Mouse (Mus musculus) embryonic facial prominence, embryonic 13.5 days (tissue): ENCODE measurements around the gene Sik3. TPM values are rescaled to one million over a fixed set of nuclear protein-coding genes. Genes with fewer than 3 reads are reported as not detected.

ENCODE experiments used
- ATAC-seq: fragments of 200-750 bp; cut with Nextera tagmentation; 2 replicates; pipeline ENCODE4 v1.8.0; 2017; ENCODE audit warnings: low read depth; ENCODE audit not compliant: insufficient number of reproducible peaks, insufficient read depth, low FRiP score, low TSS enrichment
- H3K27ac ChIP-seq: fragments of 300-500 bp; sonication (generic); 2 replicates; pipeline ENCODE4 v1.5.1; 2015; ENCODE audit warnings: moderate library complexity, mild to moderate bottlenecking, inconsistent platforms
- H3K27me3 ChIP-seq: fragments of 300-500 bp; sonication (generic); 2 replicates; pipeline ENCODE4 v1.6.1; 2015; ENCODE audit warnings: mild to moderate bottlenecking, inconsistent platforms
- H3K36me3 ChIP-seq: fragments of 300-500 bp; sonication (generic); 2 replicates; pipeline ENCODE4 v1.6.1; 2015; ENCODE audit warnings: mild to moderate bottlenecking, inconsistent platforms
- H3K4me1 ChIP-seq: fragments of 300-500 bp; sonication (generic); 2 replicates; pipeline ENCODE4 v1.6.1; 2015; ENCODE audit warnings: inconsistent platforms
- H3K4me2 ChIP-seq: fragments of 300-500 bp; sonication (generic); 2 replicates; pipeline ENCODE4 v1.6.1; 2015; ENCODE audit warnings: moderate library complexity, mild to moderate bottlenecking, inconsistent platforms
- H3K4me3 ChIP-seq: fragments of 300-500 bp; sonication (generic); 2 replicates; pipeline ENCODE4 v1.5.1; 2015; ENCODE audit warnings: mild to moderate bottlenecking, inconsistent platforms
- H3K9ac ChIP-seq: fragments of 300-500 bp; sonication (generic); 2 replicates; pipeline ENCODE4 v1.6.1; 2015; ENCODE audit warnings: mild to moderate bottlenecking, inconsistent platforms
- H3K9me3 ChIP-seq: fragments of 300-500 bp; sonication (generic); 2 replicates; pipeline ENCODE4 v1.6.1; 2016; ENCODE audit warnings: inconsistent platforms
- WGBS: fragments of 180-500 bp; shearing (Covaris S2); methylation state at CpG from one replicate; pipeline ENCODE4 v1.1.7; 2015; ENCODE audit warnings: mixed read lengths; 5-methylcytosine and 5-hydroxymethylcytosine counted together
- polyA plus RNA-seq: library from polyadenylated mRNA; unstranded; fragments of >200 nt; fragmentation: Nextera tagmentation; extraction: Ambion mirVana; gene quantifications from 2 replicates; pipeline ENCODE4 v1.2.1, GENCODE M21; 2015

Gene Sik3
- polyA plus RNA-seq, 1 experiment from 2014 or later: 7.4 TPM

DNA sequence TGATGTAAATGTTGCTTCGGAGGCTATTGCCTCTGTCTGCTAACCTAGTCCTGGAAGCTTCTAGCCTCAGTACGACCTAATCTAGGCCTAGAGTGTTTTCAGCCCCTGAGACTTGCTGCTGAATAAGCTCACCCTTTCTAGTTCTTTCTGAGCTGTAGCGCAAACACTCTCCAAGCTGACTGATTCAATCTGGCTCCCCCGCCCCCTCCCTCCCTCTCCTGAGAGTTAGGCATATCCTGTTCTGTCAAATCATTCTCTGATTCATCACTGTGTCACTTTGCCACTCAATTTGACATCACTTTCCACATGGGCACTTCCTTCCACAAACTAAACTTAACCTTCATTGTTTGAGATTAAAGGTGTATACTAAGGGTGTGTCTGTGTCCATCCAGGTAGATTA is 164.0 kb downstream of the Sik3 start:
- no peak overlapping the region for H3K27ac ChIP-seq
- H3K9me3 ChIP-seq: no peaks in the 10 kb centered on the region
- WGBS: 75% methylated on average over 4 of the region's 4 CpGs
- no peaks in the 10 kb centered on the region for H3K27me3 ChIP-seq
- peaks cover 11% of the 10 kb centered on the region for H3K36me3 ChIP-seq
- H3K4me3 ChIP-seq: no peak overlapping the region
- peaks cover 32% of the 10 kb centered on the region for H3K4me1 ChIP-seq
- H3K9ac ChIP-seq: no peak overlapping the region
- no peak for ATAC-seq
- no peak overlapping the region for H3K4me2 ChIP-seq

DNA sequence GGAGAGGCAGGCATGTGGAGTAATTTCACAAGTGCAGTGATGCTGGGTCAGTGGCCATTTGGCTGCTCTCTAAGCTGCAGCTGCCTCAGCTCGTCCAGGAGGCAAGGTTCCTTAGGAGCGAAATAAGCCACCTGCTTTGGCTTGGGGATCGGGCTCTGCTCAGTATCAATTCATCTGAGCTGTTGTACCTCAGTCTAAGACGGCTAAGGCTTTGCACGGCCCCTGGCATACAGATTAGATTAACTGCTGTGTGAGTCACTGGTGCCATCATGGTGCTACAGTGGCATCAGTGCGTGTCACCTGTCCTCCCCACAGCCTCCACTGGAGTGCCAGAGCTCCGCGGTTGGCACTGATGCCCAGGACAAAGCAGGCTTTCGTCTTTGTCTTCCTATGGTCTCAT is 166.0 kb downstream of the Sik3 start:
- Histone ChIP-seq H3K27ac (no peak overlapping the region), H3K9me3 (no peaks in the 10 kb centered on the region), H3K4me3 (no peak overlapping the region), H3K9ac (no peak overlapping the region), H3K27me3 (no peaks in the 10 kb centered on the region), H3K4me1 (peaks cover 23% of the 10 kb centered on the region), H3K4me2 (no peak overlapping the region), H3K36me3 (peaks cover 11% of the 10 kb centered on the region)
- WGBS: 89% methylated on average over 9 of the region's 9 CpGs
- ATAC-seq: no peak

GRCm38 (mm10) chr9:46181297-46181696 is 168.7 kb downstream of the Sik3 start:
- H3K4me1 ChIP-seq: 0 out of 2 replicates have a peak, but pooled peaks cover 3% of the 10 kb centered on the region
- no peak for ATAC-seq
- H3K9me3 ChIP-seq: no peaks in the 10 kb centered on the region
- peaks cover 11% of the 10 kb centered on the region for H3K36me3 ChIP-seq
- H3K27ac ChIP-seq: no peak overlapping the region
- H3K4me2 ChIP-seq: no peak overlapping the region
- no peak overlapping the region for H3K9ac ChIP-seq
- 76% methylated on average over 8 of the region's 8 CpGs for WGBS
- no peak overlapping the region for H3K4me3 ChIP-seq
- no peaks in the 10 kb centered on the region for H3K27me3 ChIP-seq

DNA sequence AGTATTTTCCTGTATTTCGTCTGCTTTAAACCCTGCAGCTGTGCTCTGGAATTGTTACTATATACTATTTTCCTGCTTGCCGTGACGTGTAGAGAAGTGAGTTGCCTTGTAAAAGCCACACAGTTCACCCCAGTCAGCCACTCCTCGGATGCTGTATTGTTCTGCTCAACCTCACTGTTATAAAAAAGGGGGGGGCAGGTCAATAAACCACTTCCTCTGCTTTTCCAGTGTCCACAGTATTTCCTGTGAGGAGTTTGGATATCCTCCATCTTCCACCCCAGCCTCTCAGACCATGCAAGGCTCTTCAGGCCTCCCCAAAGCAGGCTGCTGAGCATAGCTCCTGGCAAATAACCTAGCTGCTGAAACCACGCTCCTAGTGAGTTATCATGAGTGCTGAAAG is 171.9 kb downstream of the Sik3 start:
- Histone ChIP-seq H3K4me2 (no peak overlapping the region), H3K27ac (0 out of 2 replicates have a peak overlapping the region, but pooled peaks have one; percentile 16), H3K9ac (no peak overlapping the region), H3K4me1 (peaks cover 5% of the 10 kb centered on the region), H3K27me3 (no peaks in the 10 kb centered on the region), H3K36me3 (peaks cover 6% of the 10 kb centered on the region; the same call in 1 of the 2 replicates), H3K9me3 (no peaks in the 10 kb centered on the region), H3K4me3 (no peak overlapping the region)
- ATAC-seq: no peak
- WGBS: 68% methylated on average over 5 of the region's 5 CpGs

GRCm38 (mm10) chr9:46185191-46185590 is 172.6 kb downstream of the Sik3 start:
- no peak overlapping the region for H3K4me3 ChIP-seq
- H3K27me3 ChIP-seq: no peaks in the 10 kb centered on the region
- H3K9ac ChIP-seq: no peak overlapping the region
- peaks cover 6% of the 10 kb centered on the region; the same call in 1 of the 2 replicates for H3K36me3 ChIP-seq
- H3K27ac ChIP-seq: no peak overlapping the region
- 42% methylated on average over 2 of the region's 2 CpGs for WGBS
- H3K9me3 ChIP-seq: no peaks in the 10 kb centered on the region
- H3K4me2 ChIP-seq: no peak overlapping the region
- H3K4me1 ChIP-seq: peaks cover 5% of the 10 kb centered on the region
- no peak for ATAC-seq

DNA sequence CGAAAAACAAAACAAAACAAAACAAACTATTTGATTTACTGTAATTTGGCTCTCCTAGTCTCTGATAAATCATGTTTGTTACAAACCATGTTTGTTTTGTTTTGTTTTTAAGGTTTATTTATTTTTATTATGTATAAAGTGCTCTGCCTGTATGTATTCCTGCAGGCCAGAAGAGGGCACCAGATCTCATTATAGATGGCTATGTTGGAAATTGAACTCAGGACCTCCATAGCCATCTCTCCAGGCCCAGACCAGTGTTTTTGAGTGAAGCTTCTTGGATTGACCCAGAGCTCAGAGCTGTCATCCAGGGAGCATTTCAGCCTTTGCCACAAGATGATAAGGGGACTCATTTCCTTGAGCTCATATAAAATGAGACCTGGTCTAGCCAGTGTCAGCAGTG is 173.8 kb downstream of the Sik3 start:
- WGBS: 83% methylated on average over 1 of the region's 1 CpGs
- ATAC-seq: no peak
- H3K4me2 ChIP-seq: no peak overlapping the region
- no peak overlapping the region for H3K4me3 ChIP-seq
- H3K4me1 ChIP-seq: peaks cover 13% of the 10 kb centered on the region
- H3K27ac ChIP-seq: no peak overlapping the region
- no peak overlapping the region for H3K9ac ChIP-seq
- peaks cover 6% of the 10 kb centered on the region; the same call in 1 of the 2 replicates for H3K36me3 ChIP-seq
- H3K27me3 ChIP-seq: no peaks in the 10 kb centered on the region
- no peaks in the 10 kb centered on the region for H3K9me3 ChIP-seq

DNA sequence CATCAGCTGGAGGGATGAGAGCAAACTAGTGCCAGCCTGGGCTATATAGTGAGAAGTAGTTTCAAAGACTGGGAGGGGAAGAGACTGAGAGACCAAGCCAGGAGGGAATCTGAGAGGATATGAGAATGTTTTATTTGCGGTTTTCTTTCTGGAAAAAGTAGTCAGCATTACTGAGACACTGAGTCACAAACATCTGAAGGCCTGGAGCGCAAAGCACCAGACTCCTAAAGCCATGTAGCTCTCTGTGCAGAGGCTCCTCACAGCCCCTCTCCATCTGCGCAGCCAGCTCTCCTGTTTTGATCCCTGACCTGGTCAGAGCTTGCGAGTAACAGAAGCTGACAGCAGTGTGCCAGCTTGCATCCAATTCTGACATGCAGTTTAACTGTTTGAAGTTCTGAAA is 175.8 kb downstream of the Sik3 start:
- Histone ChIP-seq H3K27ac (no peak overlapping the region), H3K36me3 (peaks cover 6% of the 10 kb centered on the region; the same call in 1 of the 2 replicates), H3K9me3 (no peaks in the 10 kb centered on the region), H3K4me3 (no peak overlapping the region), H3K4me2 (no peak overlapping the region), H3K9ac (no peak overlapping the region), H3K4me1 (peaks cover 13% of the 10 kb centered on the region), H3K27me3 (no peaks in the 10 kb centered on the region)
- no peak for ATAC-seq
- 72% methylated on average over 4 of the region's 4 CpGs for WGBS

DNA sequence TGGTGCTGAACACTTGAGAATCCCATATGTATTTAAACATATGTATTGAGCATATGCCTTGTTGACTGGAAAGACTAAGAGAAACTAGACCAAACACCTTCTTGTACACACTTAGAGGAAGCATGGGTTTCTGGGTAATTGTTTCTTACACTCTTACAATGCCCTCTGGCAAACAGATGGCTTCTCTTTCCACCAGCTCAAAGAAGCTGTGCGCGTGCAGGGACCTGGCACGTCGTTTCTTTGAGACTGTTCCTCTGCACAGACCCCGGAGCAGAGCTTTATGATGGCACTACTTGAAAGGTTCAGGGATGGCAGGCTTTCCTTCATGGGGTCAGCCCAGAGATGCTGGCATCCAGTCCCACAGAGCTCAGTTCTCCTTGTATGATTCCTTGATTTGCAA is 176.3 kb downstream of the Sik3 start:
- Histone ChIP-seq H3K9me3 (no peaks in the 10 kb centered on the region), H3K27ac (no peak overlapping the region), H3K4me1 (peaks cover 13% of the 10 kb centered on the region), H3K4me3 (no peak overlapping the region), H3K4me2 (no peak overlapping the region), H3K36me3 (peaks cover 6% of the 10 kb centered on the region; the same call in 1 of the 2 replicates), H3K27me3 (no peaks in the 10 kb centered on the region), H3K9ac (peak overlapping the region; percentile 36; the same call in 1 of the 2 replicates)
- 40% methylated on average over 5 of the region's 5 CpGs for WGBS
- ATAC-seq: no peak

DNA sequence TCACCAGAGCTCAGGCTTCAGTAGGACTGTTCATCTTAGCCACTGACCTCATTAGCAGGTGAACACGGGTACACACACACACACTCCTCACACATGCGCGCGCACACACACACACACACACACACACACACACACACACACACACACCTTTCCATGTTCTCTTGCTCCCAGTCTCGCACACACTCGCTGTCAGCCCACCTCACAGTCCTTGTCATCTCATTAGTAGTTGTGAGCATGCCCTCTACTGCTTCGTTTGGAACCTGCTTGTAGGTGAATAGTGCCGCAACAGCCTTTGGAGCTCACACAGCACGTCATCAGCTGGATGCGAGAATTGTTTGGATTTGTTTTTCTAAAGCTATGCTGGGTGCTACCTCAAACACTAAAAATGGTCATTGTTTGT is 176.8 kb downstream of the Sik3 start:
- H3K9me3 ChIP-seq: no peaks in the 10 kb centered on the region
- WGBS: 85% methylated on average over 10 of the region's 10 CpGs
- peaks cover 9% of the 10 kb centered on the region for H3K36me3 ChIP-seq
- ATAC-seq: no peak
- H3K27me3 ChIP-seq: no peaks in the 10 kb centered on the region
- peak overlapping the region; percentile 36; the same call in 1 of the 2 replicates for H3K9ac ChIP-seq
- peaks cover 13% of the 10 kb centered on the region for H3K4me1 ChIP-seq
- H3K4me3 ChIP-seq: no peak overlapping the region
- H3K27ac ChIP-seq: no peak overlapping the region
- H3K4me2 ChIP-seq: no peak overlapping the region

DNA sequence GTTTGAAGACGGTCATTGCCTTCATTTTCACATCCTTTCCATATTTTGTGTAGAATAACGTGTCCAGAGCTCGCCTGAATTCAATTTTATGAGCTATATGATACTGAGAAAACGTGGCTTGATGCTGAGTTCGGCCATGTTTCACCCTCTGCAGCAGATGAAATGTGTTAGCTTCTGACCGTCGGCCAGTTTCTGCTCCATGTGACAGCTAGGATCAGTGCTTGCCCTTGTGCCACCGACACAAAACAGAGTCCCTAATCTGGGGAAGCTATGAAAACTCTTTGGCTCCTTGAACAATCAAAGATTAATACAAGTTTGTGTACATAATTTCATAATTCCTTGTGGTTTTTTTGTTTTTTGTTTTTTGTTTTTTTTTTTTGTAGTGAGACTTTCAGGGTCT is 178.6 kb downstream of the Sik3 start:
- no peak overlapping the region for H3K4me3 ChIP-seq
- H3K27me3 ChIP-seq: no peaks in the 10 kb centered on the region
- 36% methylated on average over 8 of the region's 8 CpGs for WGBS
- 0 out of 2 replicates have a peak overlapping the region, but pooled peaks have one; percentile 32 for H3K9ac ChIP-seq
- H3K4me2 ChIP-seq: no peak overlapping the region
- H3K9me3 ChIP-seq: no peaks in the 10 kb centered on the region
- H3K36me3 ChIP-seq: peaks cover 27% of the 10 kb centered on the region
- H3K27ac ChIP-seq: peak overlapping the region; percentile 66
- H3K4me1 ChIP-seq: peaks cover 13% of the 10 kb centered on the region
- no peak for ATAC-seq

DNA sequence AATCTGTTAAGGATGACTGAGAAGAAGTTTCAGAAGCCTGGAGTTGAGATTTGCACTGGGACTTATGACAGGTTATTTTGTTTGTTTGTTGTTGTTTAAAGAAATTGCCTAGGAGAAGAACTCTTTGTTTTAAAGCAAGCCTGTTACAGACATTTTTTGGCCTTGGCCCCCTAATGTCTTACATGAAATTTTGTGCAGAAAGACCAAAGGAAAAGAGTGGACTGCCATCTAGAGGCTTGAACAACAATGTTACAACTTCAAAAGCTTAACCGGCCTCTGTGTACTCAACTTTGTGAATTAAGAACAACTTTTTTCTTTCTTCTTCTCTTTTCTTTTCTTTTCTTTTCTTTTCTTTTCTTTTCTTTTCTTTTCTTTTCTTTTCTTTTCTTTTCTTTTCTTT is 179.0 kb downstream of the Sik3 start:
- H3K9me3 ChIP-seq: no peaks in the 10 kb centered on the region
- no peak overlapping the region for H3K27ac ChIP-seq
- 15% methylated on average over 1 of the region's 1 CpGs for WGBS
- no peak overlapping the region for H3K4me3 ChIP-seq
- H3K36me3 ChIP-seq: peaks cover 31% of the 10 kb centered on the region
- no peak overlapping the region for H3K9ac ChIP-seq
- peaks cover 13% of the 10 kb centered on the region for H3K4me1 ChIP-seq
- ATAC-seq: no peak
- no peak overlapping the region for H3K4me2 ChIP-seq
- H3K27me3 ChIP-seq: no peaks in the 10 kb centered on the region

DNA sequence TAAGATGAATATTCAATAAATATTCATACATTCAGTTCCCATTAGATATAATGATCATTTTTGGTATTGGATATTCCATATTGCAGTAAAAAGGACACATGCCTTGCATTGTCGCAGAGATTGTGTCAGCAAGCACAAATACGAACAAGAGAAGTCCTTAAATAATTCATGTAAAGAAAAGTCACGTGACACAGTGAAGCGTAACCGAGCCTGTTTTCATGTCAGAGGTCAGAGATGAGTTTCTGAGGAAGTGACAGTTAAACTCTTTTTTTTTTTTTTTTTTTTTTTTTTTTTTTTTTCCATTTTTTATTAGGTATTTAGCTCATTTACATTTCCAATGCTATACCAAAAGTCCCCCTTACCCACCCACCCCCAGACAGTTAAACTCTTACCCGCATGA is 180.0 kb downstream of the Sik3 start:
- no peaks in the 10 kb centered on the region for H3K27me3 ChIP-seq
- H3K4me3 ChIP-seq: no peak overlapping the region
- H3K9me3 ChIP-seq: no peaks in the 10 kb centered on the region
- peaks cover 13% of the 10 kb centered on the region for H3K4me1 ChIP-seq
- no peak overlapping the region for H3K9ac ChIP-seq
- no peak overlapping the region for H3K4me2 ChIP-seq
- peaks cover 35% of the 10 kb centered on the region for H3K36me3 ChIP-seq
- H3K27ac ChIP-seq: no peak overlapping the region
- 87% methylated on average over 6 of the region's 6 CpGs for WGBS
- no peak for ATAC-seq
